Mouse (Mus musculus): Measurements from ENCODE around the gene Rnf145.

DNA sequence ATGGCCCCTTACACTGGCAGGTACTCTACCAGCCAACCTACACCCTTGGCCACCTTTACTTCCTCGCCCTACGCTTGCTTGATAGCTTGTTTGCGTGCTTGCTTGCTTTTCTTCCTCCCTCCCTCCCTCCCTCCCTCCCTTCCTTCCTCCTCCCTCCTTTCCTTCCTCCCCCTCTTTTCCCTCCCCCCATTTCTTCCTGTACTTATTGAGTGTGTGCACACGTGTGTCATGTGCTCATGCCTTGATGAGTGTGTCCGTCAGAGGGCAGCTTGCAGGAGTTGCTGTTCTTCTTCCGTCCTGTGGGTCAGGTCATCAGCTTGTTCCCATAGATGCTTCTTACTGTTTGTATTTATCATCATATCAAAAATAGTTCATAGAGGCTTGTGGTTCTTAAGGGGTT lies 25.2 kb downstream of the Rnf145 start:
- TF ChIP-seq CTCF (IDR thresholded peaks at IDR 0.05; ENCODE audit: borderline replicate concordance, control insufficient read depth, extremely low read depth, insufficient read depth, low read length, poor library complexity) = no peak
- TF ChIP-seq POLR2A (IDR thresholded peaks at IDR 0.05; ENCODE audit: control insufficient read depth, extremely low read depth, insufficient read depth, low read length, poor library complexity) = no peak

Measured in thymus, adult 2 months (tissue).